In genomic region chr12:117107143-117107616, GRCm38 (mm10) we compare ENCODE assay signal across 8 mouse cellular contexts.
DNase-seq lines count a peak whose midpoint lies in the region; ATAC-seq and TF ChIP-seq lines count a peak whose summit lies in the region.

No protein-coding gene starts in this region.

- H3K9me3 ChIP-seq in kidney, postnatal 0 days (replicated peaks; ENCODE audit: low read length): no peaks in the 10 kb centered on the region
- H3K9me3 ChIP-seq in embryonic facial prominence, embryonic 11.5 days (replicated peaks; ENCODE audit: control insufficient read depth, low read length): no peaks in the 10 kb centered on the region
- H3K9me3 ChIP-seq in lung, embryonic 14.5 days (ENCODE audit: low read depth, low read length): no peaks in the 10 kb centered on the region

- H3K9ac ChIP-seq in kidney, postnatal 0 days (ENCODE audit: low read depth, low read length): no peak overlapping the region
- H3K9ac ChIP-seq in embryonic facial prominence, embryonic 11.5 days (replicated peaks; ENCODE audit: low read length): no peak overlapping the region
- no peak overlapping the region for H3K9ac ChIP-seq in lung, embryonic 14.5 days

- H3K27me3 ChIP-seq in kidney, postnatal 0 days (ENCODE audit: insufficient read depth, low read length): no peaks in the 10 kb centered on the region; the same call in 1 of the 2 replicates
- H3K27me3 ChIP-seq in embryonic facial prominence, embryonic 11.5 days (ENCODE audit: control insufficient read depth, insufficient read depth, low read length): no peaks in the 10 kb centered on the region
- no peaks in the 10 kb centered on the region for H3K27me3 ChIP-seq in lung, embryonic 14.5 days (ENCODE audit: insufficient read depth, low read length)

- ATAC-seq in kidney, postnatal 0 days (replicated peaks; ENCODE audit: low FRiP score, low read depth): peak; percentile 85
- peak; percentile 91 for ATAC-seq in embryonic facial prominence, embryonic 11.5 days (replicated peaks; ENCODE audit: insufficient number of reproducible peaks, low FRiP score, low TSS enrichment, low read depth)
- peak; percentile 94 for ATAC-seq in lung, embryonic 14.5 days (ENCODE audit: insufficient read depth)

- H3K4me3 ChIP-seq in kidney, postnatal 0 days (replicated peaks; ENCODE audit: low read depth, low read length): no peak overlapping the region
- H3K4me3 ChIP-seq in embryonic facial prominence, embryonic 11.5 days (ENCODE audit: low read depth, low read length): no peak overlapping the region
- no peak overlapping the region for H3K4me3 ChIP-seq in lung, embryonic 14.5 days (ENCODE audit: low read depth, low read length)

- 9% methylated on average over 16 of the region's 16 CpGs for WGBS in kidney, postnatal 0 days
- WGBS in embryonic facial prominence, embryonic 11.5 days: 22% methylated on average over 16 of the region's 16 CpGs
- 10% methylated on average over 16 of the region's 16 CpGs for WGBS in lung, embryonic 14.5 days

- peak; percentile 13; the same call in 1 of the 2 replicates for TF ChIP-seq CTCF in kidney, postnatal 0 days (IDR thresholded peaks at IDR 0.05; ENCODE audit: low read depth)
- TF ChIP-seq CTCF in lung, embryonic 14.5 days (IDR thresholded peaks at IDR 0.05; ENCODE audit: low read depth): 0 out of 2 replicates have a peak, but pooled peaks have one; percentile 12

- no peak overlapping the region for H3K27ac ChIP-seq in kidney, postnatal 0 days
- no peak overlapping the region for H3K27ac ChIP-seq in embryonic facial prominence, embryonic 11.5 days (replicated peaks; ENCODE audit: low read depth, low read length)
- H3K27ac ChIP-seq in lung, embryonic 14.5 days (ENCODE audit: low read depth): no peak overlapping the region

- H3K36me3 ChIP-seq in kidney, postnatal 0 days (ENCODE audit: insufficient read depth, low read length): no peaks in the 10 kb centered on the region
- no peaks in the 10 kb centered on the region for H3K36me3 ChIP-seq in embryonic facial prominence, embryonic 11.5 days (replicated peaks; ENCODE audit: control insufficient read depth, insufficient read depth, low read depth, low read length)
- no peaks in the 10 kb centered on the region for H3K36me3 ChIP-seq in lung, embryonic 14.5 days (ENCODE audit: insufficient read depth)

- no peaks in the 10 kb centered on the region for H3K4me1 ChIP-seq in kidney, postnatal 0 days (replicated peaks; ENCODE audit: insufficient read depth, low read length)
- H3K4me1 ChIP-seq in embryonic facial prominence, embryonic 11.5 days (ENCODE audit: control insufficient read depth, insufficient read depth, low read length): no peaks in the 10 kb centered on the region; the same call in 1 of the 2 replicates
- peaks cover 9% of the 10 kb centered on the region; the same call in 1 of the 2 replicates for H3K4me1 ChIP-seq in lung, embryonic 14.5 days (ENCODE audit: insufficient read depth)

- DNase-seq in kidney, postnatal 0 days (ENCODE audit: low spot score): peak; percentile 66
- DNase-seq in kidney, adult 18-20 months: no peak
- DNase-seq in embryonic facial prominence, embryonic 11.5 days (ENCODE audit: low spot score): peak; percentile 36
- DNase-seq in layer of hippocampus, adult 11-12 months (ENCODE audit: low spot score): peak; percentile 57
- peak; percentile 82 for DNase-seq in lung, embryonic 14.5 days
- DNase-seq in retina, postnatal 7 days (ENCODE audit: low read depth, low spot score): peak; percentile 25
- no peak for DNase-seq in B cell, adult 2 months
- DNase-seq in kidney, postnatal 14 days: no peak

- peak overlapping the region; percentile 27; the same call in 1 of the 2 replicates for H3K4me2 ChIP-seq in kidney, postnatal 0 days (ENCODE audit: low read length)
- H3K4me2 ChIP-seq in embryonic facial prominence, embryonic 11.5 days (ENCODE audit: low read depth, low read length): no peak overlapping the region
- H3K4me2 ChIP-seq in lung, embryonic 14.5 days: peak overlapping the region; percentile 45

Comparison
In these comparisons a context has a peak if more than half of its experiments do, and no peak if none do; other contexts are left out.
1. DNase-seq: peak in kidney, postnatal 0 days (single experiment), embryonic facial prominence, embryonic 11.5 days (single experiment), layer of hippocampus, adult 11-12 months (single experiment), lung, embryonic 14.5 days (single experiment) and retina, postnatal 7 days (single experiment); none in kidney, adult 18-20 months (single experiment), B cell, adult 2 months (0 of 2) and kidney, postnatal 14 days (single experiment).
2. Peak in every context shown above with its lines, with median percentiles within 50 percentile points of each other: ATAC-seq.